Comparison of ENCODE assay signal across 25 mouse cellular contexts in genomic region chr16:8402663-8403062, GRCm38 (mm10). TPM values are rescaled to one million over a fixed set of nuclear protein-coding genes. Genes with fewer than 3 reads are reported as not detected.
DNase-seq lines count a peak whose midpoint lies in the region; ATAC-seq and TF ChIP-seq lines count a peak whose summit lies in the region.
"Had no signal": no experiment of that assay in that cellular context is flagged by ENCODE, and none has a peak within 500 bp of the region (broad histone marks: within the 10 kb centered on the region; RNA-seq: fewer than 3 reads in every experiment).

No protein-coding gene starts in this region.

- H3K4me1 ChIP-seq in forebrain, postnatal 0 days (ENCODE audit: insufficient read depth), result no peaks in the 10 kb centered on the region
- H3K4me1 ChIP-seq in forebrain, embryonic 15.5 days, result peaks cover 3% of the 10 kb centered on the region; the same call in 1 of the 2 replicates
- no peaks in the 10 kb centered on the region for H3K4me1 ChIP-seq in lung, embryonic 14.5 days (ENCODE audit: insufficient read depth)
- peaks cover 0 to 5% of the 10 kb centered on the region in 2 experiments; a peak in 2 of 4 replicates for H3K4me1 ChIP-seq in MEL (ENCODE audit: control insufficient read depth in 1 of 2, insufficient read depth in 2 of 2, low read length in 2 of 2)

- TF ChIP-seq CTCF in forebrain, postnatal 0 days (IDR thresholded peaks at IDR 0.05; ENCODE audit: low read depth), result peak; percentile 48
- TF ChIP-seq CTCF in layer of hippocampus, adult 2 months (conservative IDR thresholded peaks at IDR 0.05), result peak; percentile 68
- peak; percentile 17; the same call in 1 of the 2 replicates for TF ChIP-seq CTCF in lung, embryonic 14.5 days (IDR thresholded peaks at IDR 0.05; ENCODE audit: low read depth)
- TF ChIP-seq CTCF in MEL (IDR thresholded peaks at IDR 0.05 in 2 of 3, conservative IDR thresholded peaks at IDR 0.05 in 1 of 3; ENCODE audit: control insufficient read depth in 1 of 3, insufficient read depth in 1 of 3, low read depth in 2 of 3, low read length in 3 of 3, poor library complexity in 1 of 3, severe bottlenecking in 1 of 3), result peak in 2 of 3 experiments; percentile 12 to 29; a peak in 2 of 6 replicates

- DNase-seq in forebrain, postnatal 0 days, result no peak
- no peak for DNase-seq in layer of hippocampus, adult 2 months (ENCODE audit: low spot score in 2 of 2)
- DNase-seq in layer of hippocampus, adult 8-10 months (ENCODE audit: low spot score in 2 of 2), result no peak
- no peak for DNase-seq in lung, embryonic 14.5 days
- DNase-seq in lung, postnatal 4 days, result no peak
- DNase-seq in MEL (ENCODE audit: low read depth, low spot score), result no peak
- DNase-seq in spleen, adult 18-20 months, result no peak
- DNase-seq: adrenal gland, adult 2 months; adrenal gland, postnatal 25 days; B cell, adult 2 months; cerebellum, adult 18-20 months; cerebellum, adult 9-11 months; cerebellum, postnatal 36 days; gastrocnemius, postnatal 36 days; heart, adult 11 months; heart, postnatal 10 days; heart, postnatal 4 days had no signal

- no peaks in the 10 kb centered on the region; the same call in 1 of the 2 replicates for H3K27me3 ChIP-seq in forebrain, postnatal 0 days (ENCODE audit: insufficient read depth, low read length)
- H3K27me3 ChIP-seq in forebrain, embryonic 15.5 days, result no peaks in the 10 kb centered on the region
- H3K27me3 ChIP-seq in lung, embryonic 14.5 days (ENCODE audit: insufficient read depth, low read length), result no peaks in the 10 kb centered on the region
- no peaks in the 10 kb centered on the region for H3K27me3 ChIP-seq in MEL (ENCODE audit: control insufficient read depth in 1 of 2, insufficient read depth in 2 of 2, low read length in 2 of 2)

- TF ChIP-seq POLR2A in MEL (IDR thresholded peaks at IDR 0.05; ENCODE audit: control insufficient read depth in 1 of 2, insufficient read depth in 1 of 2, low read depth in 1 of 2, low read length in 2 of 2, poor library complexity in 1 of 2), result no peak

- H3K4me3 ChIP-seq in forebrain, postnatal 0 days (ENCODE audit: low read depth, low read length), result no peak overlapping the region
- no peak overlapping the region for H3K4me3 ChIP-seq in forebrain, embryonic 15.5 days
- H3K4me3 ChIP-seq in layer of hippocampus, adult 2 months, result no peak overlapping the region
- H3K4me3 ChIP-seq in lung, embryonic 14.5 days (ENCODE audit: low read depth, low read length), result no peak overlapping the region
- no peak overlapping the region for H3K4me3 ChIP-seq in MEL (ENCODE audit: control insufficient read depth in 1 of 2, insufficient read depth in 1 of 2, low read depth in 2 of 2, low read length in 2 of 2)
- H3K4me3 ChIP-seq: forebrain, embryonic 13.5 days; heart, embryonic 10.5 days; hindbrain, embryonic 12.5 days had no signal

- TF ChIP-seq EP300 in MEL (IDR thresholded peaks at IDR 0.05; ENCODE audit: low read depth in 1 of 2, low read length in 2 of 2), result no peak

- H3K79me2 ChIP-seq in MEL (ENCODE audit: control insufficient read depth, insufficient read depth, low read length, poor library complexity), result no peaks in the 10 kb centered on the region

- no peak overlapping the region for H3K4me2 ChIP-seq in forebrain, postnatal 0 days (ENCODE audit: low read depth)
- no peak overlapping the region for H3K4me2 ChIP-seq in forebrain, embryonic 15.5 days (replicated peaks)
- no peak overlapping the region for H3K4me2 ChIP-seq in lung, embryonic 14.5 days
- H3K4me2 ChIP-seq: forebrain, embryonic 13.5 days; hindbrain, embryonic 12.5 days had no signal

- no peaks in the 10 kb centered on the region for H3K9me3 ChIP-seq in forebrain, postnatal 0 days (ENCODE audit: low read length)
- H3K9me3 ChIP-seq in forebrain, embryonic 15.5 days, result no peaks in the 10 kb centered on the region
- H3K9me3 ChIP-seq in lung, embryonic 14.5 days (ENCODE audit: low read depth, low read length), result no peaks in the 10 kb centered on the region
- H3K9me3 ChIP-seq in MEL (replicated peaks; ENCODE audit: insufficient read depth, low read length), result no peaks in the 10 kb centered on the region
- H3K9me3 ChIP-seq: forebrain, embryonic 13.5 days; heart, embryonic 10.5 days; hindbrain, embryonic 12.5 days had no signal

- no peak for ATAC-seq in forebrain, postnatal 0 days
- ATAC-seq in forebrain, embryonic 15.5 days (replicated peaks), result no peak
- ATAC-seq in lung, embryonic 14.5 days (ENCODE audit: insufficient read depth), result no peak
- ATAC-seq: CD4-positive, CD25-positive, alpha-beta regulatory T cell, adult 4 months; forebrain, embryonic 13.5 days had no signal

- peak; percentile 22 for TF ChIP-seq RAD21 in MEL (IDR thresholded peaks at IDR 0.05; ENCODE audit: low read depth, low read length)

- H3K9ac ChIP-seq in forebrain, postnatal 0 days, result no peak overlapping the region
- H3K9ac ChIP-seq in forebrain, embryonic 15.5 days (replicated peaks), result no peak overlapping the region
- H3K9ac ChIP-seq in lung, embryonic 14.5 days, result no peak overlapping the region
- H3K9ac ChIP-seq in MEL (ENCODE audit: control insufficient read depth, low read depth, low read length, poor library complexity, severe bottlenecking), result no peak overlapping the region
- H3K9ac ChIP-seq: forebrain, embryonic 13.5 days; hindbrain, embryonic 12.5 days had no signal

- H3K36me3 ChIP-seq in forebrain, postnatal 0 days (ENCODE audit: insufficient read depth), result no peaks in the 10 kb centered on the region
- no peaks in the 10 kb centered on the region for H3K36me3 ChIP-seq in forebrain, embryonic 15.5 days
- no peaks in the 10 kb centered on the region for H3K36me3 ChIP-seq in lung, embryonic 14.5 days (ENCODE audit: insufficient read depth)
- H3K36me3 ChIP-seq in MEL (ENCODE audit: control insufficient read depth in 1 of 2, insufficient read depth in 2 of 2, low read length in 2 of 2), result no peaks in the 10 kb centered on the region
- H3K36me3 ChIP-seq: heart, embryonic 10.5 days; hindbrain, embryonic 12.5 days had no signal

- WGBS in forebrain, postnatal 0 days, result 83% methylated on average over 2 of the region's 2 CpGs
- 76% methylated on average over 2 of the region's 2 CpGs for WGBS in forebrain, embryonic 15.5 days
- 68% methylated on average over 2 of the region's 2 CpGs for WGBS in lung, embryonic 14.5 days

- no peak overlapping the region for H3K27ac ChIP-seq in forebrain, postnatal 0 days (ENCODE audit: low read depth, low read length)
- H3K27ac ChIP-seq in forebrain, embryonic 15.5 days (replicated peaks), result no peak overlapping the region
- no peak overlapping the region for H3K27ac ChIP-seq in layer of hippocampus, adult 2 months
- no peak overlapping the region for H3K27ac ChIP-seq in lung, embryonic 14.5 days (ENCODE audit: low read depth)
- no peak overlapping the region for H3K27ac ChIP-seq in MEL (ENCODE audit: control insufficient read depth, low read depth, low read length)
- H3K27ac ChIP-seq: forebrain, embryonic 13.5 days; heart, embryonic 10.5 days; hindbrain, embryonic 12.5 days had no signal

TF ChIP-seq in MEL, 35 proteins besides CTCF, POLR2A, EP300 and RAD21:
- TF ChIP-seq SMC3 (IDR thresholded peaks at IDR 0.05; ENCODE audit: low read depth, low read length) (peak; percentile 20), ELF1 (IDR thresholded peaks at IDR 0.05; ENCODE audit: low read depth, low read length) (no peak), KAT2A (conservative IDR thresholded peaks at IDR 0.05; ENCODE audit: low read depth, low read length) (no peak)

RNA-seq across cellular contexts. Expression of gene Tmem114, which starts 22.3 kb away (rescaled TPM):
- 0.92 TPM in 1 of 2 replicates, not detected in the other for total RNA-seq in forebrain, postnatal 0 days (2014; rRNA removed)
- 0.36 and 0.88 TPM in 2 replicates for polyA plus RNA-seq in forebrain, postnatal 0 days (2015; fragmentation: Nextera tagmentation; extraction: Ambion mirVana)
- not detected in 2 replicates for polyA plus RNA-seq in forebrain, embryonic 15.5 days (2015; fragmentation: Nextera tagmentation; extraction: Ambion mirVana)
- total RNA-seq in layer of hippocampus, adult 2 months (2021), result 1 to 10 TPM; 5.0 to 5.2 TPM
- 1 to 10 TPM; 3.9 to 5.6 (median 4.4) TPM for total RNA-seq in layer of hippocampus, adult 8-10 months (2022)
- not detected in 2 replicates for polyA plus RNA-seq in lung, embryonic 14.5 days (2014; fragmentation: Nextera tagmentation; extraction: Ambion mirVana)
- not detected in 2 replicates for total RNA-seq in MEL (2012; rRNA removed)
- not detected for polyA plus RNA-seq in MEL (2012; ENCODE audit: insufficient read depth in 1 of 2, insufficient read length in 2 of 2, low read depth in 1 of 2, low replicate concordance in 2 of 2, missing spikeins in 1 of 2)
- total RNA-seq: adrenal gland, adult 2 months; adrenal gland, postnatal 25 days; gastrocnemius, adult 8-10 months; gastrocnemius, postnatal 36 days; heart, postnatal 10 days; heart, postnatal 4 days had no signal
- polyA plus RNA-seq: adrenal gland, adult 2 months; CD4-positive, CD25-positive, alpha-beta regulatory T cell, adult 4 months; embryonic facial prominence, embryonic 14.5 days; forebrain, embryonic 13.5 days; heart, embryonic 10.5 days; heart, embryonic 14.5 days; hindbrain, embryonic 12.5 days had no signal

Comparison
In these comparisons a context has a peak if more than half of its experiments do, and no peak if none do; other contexts are left out.
1. CTCF ChIP-seq: peak in every context shown above with its lines; median percentile 68 in layer of hippocampus, adult 2 months; 48 in forebrain, postnatal 0 days; 20 in MEL; 17 in lung, embryonic 14.5 days.